Mouse (Mus musculus): ENCODE measurements around the gene Hs1bp3.

DNA sequence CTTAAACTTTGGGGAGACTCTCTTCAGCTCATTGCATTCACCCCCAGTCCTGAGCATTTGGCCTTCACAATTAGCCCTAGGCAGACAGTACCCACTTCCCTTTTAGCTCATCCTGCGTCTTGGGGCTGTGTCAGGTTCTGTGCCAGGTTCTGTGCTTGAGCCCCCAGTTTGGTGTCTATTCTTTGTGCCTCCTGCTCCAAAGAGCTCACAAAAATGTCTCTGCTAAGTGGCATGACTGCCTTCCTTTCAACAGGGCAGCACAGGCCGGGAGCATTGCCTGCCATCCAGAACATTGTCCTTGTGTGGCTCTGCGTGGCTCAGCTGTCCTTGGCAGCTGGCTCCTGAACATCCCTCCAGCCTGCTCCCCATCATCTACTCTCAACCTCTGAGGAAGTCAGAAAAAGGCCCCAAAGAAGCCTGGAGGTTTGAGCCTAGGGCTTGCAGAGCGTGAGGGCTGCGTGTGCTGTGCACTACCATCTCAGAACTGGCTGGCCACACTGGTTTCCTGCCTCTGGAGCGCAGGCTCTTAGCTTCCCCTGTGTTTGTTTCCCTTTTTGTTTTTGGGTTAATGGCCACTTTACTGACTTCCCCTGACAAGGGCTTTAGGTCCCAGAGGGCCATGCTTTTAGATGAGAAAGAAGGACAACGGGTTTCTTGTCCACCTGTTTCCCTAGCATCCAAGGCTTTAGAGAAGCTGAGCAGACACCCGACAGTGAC is 34.7 kb downstream of the Hs1bp3 start:
- no peak for TF ChIP-seq CTCF (IDR thresholded peaks at IDR 0.05; ENCODE audit: extremely low read depth, insufficient read depth, low read length)
- TF ChIP-seq POLR2A (IDR thresholded peaks at IDR 0.05; ENCODE audit: extremely low read depth, insufficient read depth, low read length), result no peak

Data from cortical plate, adult 2 months (tissue).